Mouse (Mus musculus) adrenal gland, adult 2 months (tissue): ENCODE results near the gene Atp5d. TPM values are rescaled to one million over a fixed set of nuclear protein-coding genes. Genes with fewer than 3 reads are reported as not detected.

ENCODE experiments used
- DNase-seq: peaks from one replicate; pipeline ENCODE4 v3.0.0; 2021
- polyA plus RNA-seq: library from polyadenylated mRNA; depleted of rRNA; stranded (reverse); fragments of >200 nt; gene quantifications from 2 replicates; pipeline ENCODE4 v1.2.3, GENCODE M21; 2012
- total RNA-seq, 2 experiments: library from RNA; stranded (reverse); gene quantifications; 2 replicates each; pipeline ENCODE4 v1.2.3; 2021

Atp5d gene
- total and polyA plus RNA-seq, 3 experiments = 654 to 5,895 (median 778) TPM

GRCm38 (mm10) chr10:80152071-80152872, 13.8 kb downstream of the Atp5d start:
- peak; percentile 73 for DNase-seq

DNA sequence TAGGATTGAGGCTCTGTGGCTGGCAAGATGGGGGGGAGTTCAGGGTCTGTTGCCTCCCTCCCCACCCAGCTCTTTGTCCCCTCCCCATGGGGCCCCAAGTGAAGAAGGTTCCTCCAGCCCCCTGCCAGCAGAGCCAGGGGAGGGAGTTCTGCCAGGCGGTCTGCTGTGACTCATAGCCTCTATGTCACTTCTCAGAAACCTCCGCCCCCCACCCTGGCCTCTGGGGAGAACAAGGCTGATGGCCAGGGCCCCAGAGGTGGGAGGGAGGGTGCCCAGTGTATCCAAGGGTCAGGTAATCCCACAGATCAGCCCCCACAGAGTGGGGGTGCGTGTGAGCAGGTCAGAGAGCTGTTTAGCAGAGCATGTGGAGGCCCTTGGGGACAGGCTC, 14.4 kb downstream of the Atp5d start:
- DNase-seq = peak; percentile 91

DNA sequence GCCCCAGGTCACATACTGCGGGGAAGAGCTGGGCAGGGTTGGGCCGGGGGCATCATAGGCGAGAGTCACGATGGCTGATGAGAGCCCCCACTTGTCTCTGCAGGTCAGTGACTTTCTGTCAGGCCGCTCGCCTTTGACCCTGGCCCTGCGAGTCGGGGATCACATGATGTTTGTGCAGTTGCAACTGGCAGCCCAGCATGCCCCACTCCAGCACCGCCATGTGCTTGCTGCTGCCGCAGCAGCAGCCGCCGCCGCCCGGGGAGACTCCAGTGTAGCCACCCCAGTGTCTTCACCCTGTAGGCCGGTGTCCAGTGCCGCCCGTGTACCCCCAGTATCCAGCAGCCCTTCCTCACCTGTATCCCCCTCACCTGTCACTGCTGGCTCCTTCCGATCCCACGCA, 15.3 kb downstream of the Atp5d start:
- no peak for DNase-seq

- DNase-seq = no peak
Observed at GRCm38 (mm10) chr10:80154384-80154783, 16.0 kb downstream of the Atp5d start.

DNA sequence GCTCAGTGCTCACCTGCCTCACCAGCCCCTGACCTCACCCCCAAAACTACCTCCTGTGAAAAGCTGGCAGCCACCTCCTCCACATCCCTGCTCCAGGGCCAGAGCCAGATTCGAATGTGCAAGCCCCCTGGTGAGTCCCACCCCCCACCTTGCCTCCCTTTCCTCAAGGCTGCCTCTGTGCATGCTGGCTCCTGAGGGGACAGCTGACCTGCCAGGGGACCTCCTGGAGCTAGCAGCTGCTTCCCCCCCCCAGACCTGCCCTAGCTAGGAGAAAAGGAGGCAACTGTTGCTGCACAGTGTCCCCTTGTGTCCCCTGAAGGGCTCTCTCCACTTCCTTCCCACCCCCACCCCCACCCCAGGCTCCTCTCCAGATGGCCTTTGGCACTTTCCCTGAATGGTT, 16.8 kb downstream of the Atp5d start:
- no peak for DNase-seq

DNA sequence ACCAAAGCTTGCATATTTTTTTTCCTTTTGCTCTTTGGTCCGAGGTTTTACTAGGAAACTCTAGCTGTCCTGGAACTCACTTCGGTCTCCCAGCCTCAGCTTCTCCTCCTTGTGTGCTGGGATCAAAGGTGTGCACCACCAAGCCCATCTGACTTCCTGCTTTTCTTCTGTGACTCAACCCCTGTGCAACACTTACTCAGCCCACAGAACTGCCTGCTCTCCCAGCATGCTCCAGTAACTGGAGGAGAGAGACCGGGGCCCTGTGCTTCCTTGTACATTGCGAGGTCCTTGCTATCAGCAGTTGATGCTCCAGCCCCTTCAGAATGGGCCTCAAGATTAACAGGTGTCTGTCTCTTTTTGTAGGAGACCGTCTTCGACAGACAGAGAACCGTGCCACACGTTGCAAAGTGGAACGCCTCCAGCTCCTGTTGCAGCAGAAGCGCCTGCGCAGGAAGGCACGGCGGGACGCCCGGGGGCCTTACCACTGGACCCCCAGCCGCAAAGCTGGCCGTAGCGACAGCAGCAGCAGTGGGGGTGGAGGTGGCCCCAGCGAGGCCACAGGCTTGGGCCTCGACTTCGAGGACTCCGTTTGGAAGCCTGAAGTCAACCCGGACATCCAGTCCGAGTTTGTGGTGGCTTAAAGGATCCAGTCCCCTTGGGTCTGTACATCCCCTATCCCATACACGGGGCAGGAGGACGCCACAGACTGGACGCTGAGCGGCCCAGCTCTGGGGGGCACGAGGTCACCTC, 17.7 kb downstream of the Atp5d start:
- no peak for DNase-seq

DNA sequence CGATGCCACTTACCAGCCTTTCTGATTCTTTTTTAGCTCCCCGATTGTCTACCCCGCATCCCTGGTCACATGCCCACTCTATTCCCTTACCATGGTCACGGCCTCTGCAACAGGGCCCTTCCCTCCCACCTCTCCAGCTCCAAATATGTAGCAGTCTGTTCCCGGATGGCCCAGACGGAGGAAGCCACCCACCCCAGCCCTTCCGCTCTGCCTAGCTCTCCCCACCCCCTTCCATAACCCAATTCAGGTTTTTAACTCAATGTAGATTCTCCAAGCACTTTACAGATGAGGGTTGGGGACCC, 18.3 kb downstream of the Atp5d start:
- DNase-seq = no peak

DNA sequence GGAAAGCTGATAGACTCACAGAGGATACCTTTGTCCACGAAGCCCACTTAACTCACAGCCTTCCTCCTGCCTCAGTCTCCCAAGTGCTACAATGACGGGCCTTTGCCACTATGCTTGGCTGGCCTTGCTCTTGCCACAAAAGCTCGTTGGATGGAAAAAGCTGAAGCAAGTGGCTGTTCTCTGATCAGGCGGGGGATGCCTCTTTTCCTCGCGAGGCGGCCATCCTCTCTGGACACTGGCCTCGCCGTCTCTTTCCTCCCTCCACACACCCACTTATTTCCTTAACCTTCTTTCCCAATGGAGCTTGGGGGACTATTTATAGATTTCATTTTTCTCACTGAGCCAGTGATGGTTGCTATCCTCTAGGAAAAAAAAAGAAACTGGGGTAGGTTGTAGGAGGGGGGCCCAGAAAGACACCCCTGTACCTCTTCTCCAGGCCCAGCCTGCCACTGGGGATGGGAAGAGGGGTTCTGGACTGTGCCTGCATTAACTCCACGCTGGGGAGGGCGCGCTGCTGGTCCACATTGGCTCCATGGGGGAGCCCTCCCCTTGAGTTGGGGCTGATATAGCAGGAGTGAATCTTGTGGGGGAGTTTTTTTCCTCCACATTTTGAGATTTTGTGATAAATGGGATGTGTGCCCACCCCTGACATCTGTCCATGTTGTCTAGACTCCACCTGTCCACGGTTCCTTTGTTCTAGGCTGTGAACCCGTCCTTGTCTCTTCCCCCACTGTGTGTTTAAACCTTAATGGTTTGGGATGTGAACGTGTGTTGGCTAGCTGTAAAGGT, 18.9 kb downstream of the Atp5d start:
- DNase-seq = no peak

DNA sequence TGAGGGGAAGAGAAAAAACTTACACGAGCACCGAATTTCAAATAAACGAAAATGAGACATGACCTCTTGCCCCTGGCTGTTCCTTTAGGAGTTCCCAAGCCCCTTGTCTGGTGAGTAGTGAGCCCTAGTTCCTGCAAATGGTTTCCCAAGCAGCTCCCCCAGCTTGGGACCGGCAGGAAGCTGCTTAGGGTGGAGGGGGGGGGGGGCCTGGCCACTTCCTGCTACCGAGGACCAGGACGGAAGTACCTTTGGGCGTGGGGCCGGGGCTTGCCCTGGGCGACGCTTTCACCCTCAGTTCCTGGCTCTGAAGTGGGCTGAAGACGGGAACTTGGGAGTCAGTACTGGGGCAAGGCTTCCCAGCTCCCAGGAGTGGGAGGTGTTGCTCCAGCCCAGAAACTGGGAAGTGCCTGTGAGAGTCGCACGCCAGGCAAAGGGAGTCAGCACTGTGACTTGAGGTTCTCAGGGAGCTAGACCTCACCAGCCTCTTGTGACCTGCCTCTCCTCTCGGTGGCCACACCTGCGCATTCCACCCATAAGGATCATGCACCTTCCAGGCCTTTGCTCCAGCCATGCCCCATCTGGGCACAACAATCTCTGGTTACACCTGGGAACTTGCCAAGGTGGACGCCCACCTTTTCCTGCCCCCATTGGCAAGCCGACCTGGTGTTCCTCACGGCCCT, 20.0 kb downstream of the Atp5d start:
- peak; percentile 77 for DNase-seq

DNA sequence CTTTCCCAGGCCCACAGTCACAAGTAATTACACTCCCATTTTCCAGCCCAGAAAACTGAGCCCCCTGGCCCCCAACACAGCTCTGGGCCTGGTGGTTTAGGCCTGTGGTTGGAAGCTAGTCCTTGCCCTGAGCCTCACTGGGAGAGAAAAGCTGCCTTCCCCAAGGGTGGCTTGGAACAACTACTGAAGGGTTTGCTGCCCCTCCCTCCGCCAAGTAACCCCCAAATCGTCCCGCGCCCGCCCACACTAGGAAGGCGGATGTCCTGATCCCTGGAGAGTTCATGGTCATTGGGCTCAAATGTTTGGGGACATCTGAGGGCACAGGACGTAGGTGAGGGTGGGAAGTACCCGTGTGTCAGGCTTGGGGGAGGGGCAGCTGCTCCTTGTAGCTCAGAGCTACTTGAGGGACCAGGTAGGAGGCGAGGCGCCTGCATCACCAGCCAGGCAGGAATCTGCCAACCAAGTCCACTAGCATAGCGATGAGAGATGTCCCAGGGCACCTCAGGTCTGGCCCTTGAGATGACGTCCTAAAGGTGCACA, 20.7 kb downstream of the Atp5d start:
- DNase-seq = peak; percentile 71

- peak; percentile 99 for DNase-seq
Observed at GRCm38 (mm10) chr10:80159561-80160454, 21.4 kb downstream of the Atp5d start.

DNA sequence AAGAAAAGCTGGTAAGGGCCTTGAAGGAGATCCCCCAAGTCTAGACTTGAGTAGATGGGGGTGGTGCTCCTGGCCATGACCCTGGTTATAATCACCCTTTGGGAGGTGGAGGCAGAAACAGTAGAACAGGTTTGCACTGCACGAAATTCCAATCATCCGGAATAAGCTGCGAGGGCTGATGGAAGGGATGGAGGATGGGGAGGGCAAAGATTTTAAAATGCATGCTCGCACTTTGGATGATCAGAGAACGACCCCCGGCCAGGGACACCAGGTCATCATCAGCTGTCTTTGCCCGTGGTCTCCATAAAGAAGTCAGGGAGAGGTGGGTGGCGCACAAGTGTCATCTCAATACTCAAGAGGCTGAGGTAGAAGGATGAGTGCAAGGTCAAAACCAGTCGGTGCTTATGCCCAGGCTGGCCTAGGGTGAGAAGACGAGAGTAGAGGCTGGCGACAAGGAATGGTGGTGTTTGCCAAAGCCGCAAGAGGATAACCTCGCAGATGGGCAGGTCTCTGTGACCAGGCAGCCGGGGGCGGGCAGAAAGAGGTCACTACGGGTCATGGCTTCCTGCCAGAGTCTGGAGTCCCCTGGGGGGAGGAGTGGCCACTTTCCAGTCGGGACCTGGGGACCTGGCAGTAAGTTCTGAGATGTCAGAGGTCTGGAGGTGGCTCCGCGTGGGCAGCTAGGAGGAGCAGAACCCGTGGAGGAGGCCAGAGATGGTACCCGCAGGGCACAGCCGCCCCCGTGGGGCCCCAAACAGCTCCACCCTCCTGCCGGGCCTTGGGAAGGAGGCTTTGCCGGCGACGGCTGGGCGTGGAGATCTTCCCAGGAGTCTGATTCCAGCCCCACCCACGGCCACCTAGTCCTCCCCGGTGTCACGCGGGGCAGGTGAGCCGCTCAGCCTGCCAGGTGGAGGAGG, 22.3 kb downstream of the Atp5d start:
- DNase-seq = peak; percentile 94

- peak; percentile 53 for DNase-seq
Observed at GRCm38 (mm10) chr10:80161522-80162242, 23.2 kb downstream of the Atp5d start.

DNA sequence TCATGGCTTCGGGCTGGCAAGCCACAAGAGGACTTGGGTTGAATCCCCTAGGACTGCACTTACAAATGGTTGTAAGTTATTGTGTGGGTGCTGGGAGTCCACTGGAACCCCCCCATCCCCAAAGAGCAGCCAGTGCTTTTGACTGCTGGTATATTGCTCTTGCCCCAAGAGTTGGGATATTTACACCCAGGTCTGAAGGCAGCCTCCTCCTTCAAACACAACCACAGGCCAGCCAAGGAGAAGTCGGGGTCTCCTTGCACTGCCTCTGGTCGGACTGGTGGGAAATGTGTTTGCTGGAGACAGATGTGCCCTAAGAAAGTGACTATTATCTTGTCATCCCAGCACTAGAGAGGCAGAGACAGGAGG, 23.8 kb downstream of the Atp5d start:
- peak; percentile 6 for DNase-seq

DNA sequence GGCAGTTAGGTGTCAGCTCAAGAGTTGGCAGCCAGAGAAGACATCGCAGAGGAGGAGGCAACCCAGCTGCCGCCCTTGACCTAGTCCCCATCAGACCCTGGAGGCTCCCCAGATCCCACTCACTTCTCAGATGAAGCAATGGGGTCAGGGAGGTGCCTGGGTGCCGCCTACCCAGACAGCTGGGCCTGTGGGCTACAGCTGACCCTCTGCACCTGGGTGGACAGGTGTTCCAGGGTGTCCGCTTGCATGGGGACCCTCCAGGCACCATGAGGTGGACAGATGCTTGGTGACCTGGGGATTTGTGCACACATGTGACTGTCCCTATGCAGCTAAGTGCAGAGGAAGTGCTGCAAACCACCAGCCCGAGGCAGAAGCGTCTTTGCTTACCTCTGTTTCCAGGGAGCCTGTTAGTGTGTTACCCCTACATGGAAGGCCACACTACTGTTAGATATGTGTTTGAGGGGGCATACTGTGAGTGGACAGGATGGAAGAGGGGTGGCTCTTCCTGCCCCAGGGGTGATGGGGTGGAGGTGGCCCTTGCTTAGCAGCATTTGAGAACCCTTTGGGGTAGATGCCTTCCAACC, 24.4 kb downstream of the Atp5d start:
- DNase-seq = peak; percentile 27

DNA sequence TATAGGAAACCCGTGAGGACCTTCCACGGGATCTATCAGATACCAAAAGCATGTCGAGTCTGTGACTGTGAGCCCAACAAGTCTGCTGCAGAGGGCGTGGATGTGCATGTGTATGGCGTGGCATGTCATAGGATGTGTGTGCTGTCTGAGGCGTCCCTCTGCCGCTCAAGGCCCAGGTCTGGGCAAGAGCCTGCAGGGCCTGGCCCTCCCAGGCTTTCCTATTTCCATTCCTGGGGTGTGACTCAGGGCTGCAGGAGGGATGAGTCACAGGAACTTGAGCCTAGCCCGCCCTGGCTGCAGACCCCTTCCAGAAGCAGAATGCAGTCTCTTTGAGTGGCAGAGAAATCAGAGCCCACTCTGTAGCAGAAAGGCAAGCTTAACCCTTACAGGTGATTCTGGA, 25.3 kb downstream of the Atp5d start:
- DNase-seq = peak; percentile 91

DNA sequence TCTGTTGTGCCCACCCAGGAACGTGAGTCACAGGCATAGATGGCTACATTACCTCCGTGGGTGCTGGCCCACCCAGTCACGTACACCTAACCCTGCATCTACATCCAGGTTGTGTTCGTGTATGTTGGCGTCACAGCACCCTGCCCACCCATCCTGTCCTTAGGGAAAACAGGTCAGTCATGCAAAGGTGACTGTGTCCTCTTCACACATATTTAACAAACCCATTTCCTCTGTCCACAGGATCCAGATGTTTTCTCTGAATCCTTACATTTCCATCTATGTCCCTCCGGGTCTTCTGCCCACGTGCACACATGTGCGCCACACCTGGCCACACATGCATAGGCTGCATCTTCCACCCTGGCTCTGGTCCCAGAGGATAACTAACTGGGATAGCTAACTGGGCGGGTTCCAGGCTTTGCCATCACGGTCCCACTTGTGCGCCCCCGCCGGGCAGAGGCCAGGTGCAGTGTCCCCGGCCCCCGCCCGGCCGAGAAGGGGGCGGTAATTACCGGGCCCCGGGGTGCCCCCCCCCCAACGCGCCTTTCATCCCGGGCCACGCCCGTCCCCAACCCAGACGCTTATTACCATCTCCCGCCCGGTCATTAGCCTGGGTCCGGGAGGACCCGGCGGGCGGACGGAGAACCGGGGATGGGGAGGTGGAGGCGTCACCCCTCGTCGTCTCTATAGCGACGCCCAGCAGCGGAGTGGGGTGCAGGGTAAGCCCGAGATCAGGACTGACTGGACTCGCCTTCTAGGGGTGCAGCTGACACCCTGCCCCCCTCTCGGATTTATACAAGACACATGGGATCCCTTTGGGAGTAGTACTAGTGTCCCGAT, 25.9 kb downstream of the Atp5d start:
- no peak for DNase-seq

- peak; percentile 97 for DNase-seq
Observed at GRCm38 (mm10) chr10:80164998-80165344, 26.5 kb downstream of the Atp5d start.
